Mouse (Mus musculus) cerebellum, postnatal 25 days (tissue): Measurements from ENCODE around the gene Bloc1s6.

Experiments used
- DNase-seq, 2 experiments: peaks; one replicate each; pipeline ENCODE4 v3.0.0; 2021; ENCODE audit warnings: mixed read lengths in 2 of 2

Gene Bloc1s6

GRCm38 (mm10) chr2:122765071-122765793 lies 26.9 kb downstream of the Bloc1s6 start, which contains the start of gene Sqor:
Sqor (plus strand) TSS chr2:122765237.
- DNase-seq, result peak; percentile 33 to 60

- no peak for DNase-seq
These were observed 27.5 kb downstream of the Bloc1s6 start for GRCm38 (mm10) chr2:122765794-122766145.

GRCm38 (mm10) chr2:122771002-122771401 lies 32.7 kb downstream of the Bloc1s6 start:
- DNase-seq, result no peak

- DNase-seq, result no peak
These were observed 34.6 kb downstream of the Bloc1s6 start for GRCm38 (mm10) chr2:122772899-122773298.

GRCm38 (mm10) chr2:122775491-122775890 lies 37.2 kb downstream of the Bloc1s6 start:
- no peak for DNase-seq

- no peak for DNase-seq
These were observed 38.5 kb downstream of the Bloc1s6 start for GRCm38 (mm10) chr2:122776823-122777222.

- DNase-seq, result no peak
These were observed 41.7 kb downstream of the Bloc1s6 start for GRCm38 (mm10) chr2:122779967-122780366.

- no peak for DNase-seq
These were observed 42.1 kb downstream of the Bloc1s6 start for GRCm38 (mm10) chr2:122780447-122780846.

- no peak for DNase-seq
These were observed 43.5 kb downstream of the Bloc1s6 start for GRCm38 (mm10) chr2:122781590-122782356.

- DNase-seq, result no peak
These were observed 45.4 kb downstream of the Bloc1s6 start for GRCm38 (mm10) chr2:122783730-122784129.

- no peak for DNase-seq
These were observed 46.4 kb downstream of the Bloc1s6 start for GRCm38 (mm10) chr2:122784701-122785100.

- DNase-seq, result no peak
These were observed 47.9 kb downstream of the Bloc1s6 start for GRCm38 (mm10) chr2:122786167-122786566.

GRCm38 (mm10) chr2:122789311-122789710 lies 51.0 kb downstream of the Bloc1s6 start:
- no peak for DNase-seq

GRCm38 (mm10) chr2:122789730-122790129 lies 51.4 kb downstream of the Bloc1s6 start:
- no peak for DNase-seq
